Mouse (Mus musculus): ENCODE data around the gene Mpdz. TPM values are rescaled to one million over a fixed set of nuclear protein-coding genes. Genes with fewer than 3 reads are reported as not detected.
A peak's percentile ranks its signal among the peaks of the same experiment; 100 is the strongest.

Gene Mpdz
- 10 to 100 TPM; 54.5 to 66.2 TPM for total RNA-seq (2021)
- long read RNA-seq, experiment 1, full-length matches to known transcripts, result 6 of 22 reads
- long read RNA-seq, experiment 1, partial matches to known transcripts, result 3 of 22 reads
- long read RNA-seq, experiment 1, other reads (novel, unspliced or antisense), result 13 of 22 reads
- long read RNA-seq, experiment 2, full-length matches to known transcripts, result 2 of 30 reads
- long read RNA-seq, experiment 2, partial matches to known transcripts, result 11 of 30 reads
- long read RNA-seq, experiment 2, other reads (novel, unspliced or antisense), result 17 of 30 reads

DNA sequence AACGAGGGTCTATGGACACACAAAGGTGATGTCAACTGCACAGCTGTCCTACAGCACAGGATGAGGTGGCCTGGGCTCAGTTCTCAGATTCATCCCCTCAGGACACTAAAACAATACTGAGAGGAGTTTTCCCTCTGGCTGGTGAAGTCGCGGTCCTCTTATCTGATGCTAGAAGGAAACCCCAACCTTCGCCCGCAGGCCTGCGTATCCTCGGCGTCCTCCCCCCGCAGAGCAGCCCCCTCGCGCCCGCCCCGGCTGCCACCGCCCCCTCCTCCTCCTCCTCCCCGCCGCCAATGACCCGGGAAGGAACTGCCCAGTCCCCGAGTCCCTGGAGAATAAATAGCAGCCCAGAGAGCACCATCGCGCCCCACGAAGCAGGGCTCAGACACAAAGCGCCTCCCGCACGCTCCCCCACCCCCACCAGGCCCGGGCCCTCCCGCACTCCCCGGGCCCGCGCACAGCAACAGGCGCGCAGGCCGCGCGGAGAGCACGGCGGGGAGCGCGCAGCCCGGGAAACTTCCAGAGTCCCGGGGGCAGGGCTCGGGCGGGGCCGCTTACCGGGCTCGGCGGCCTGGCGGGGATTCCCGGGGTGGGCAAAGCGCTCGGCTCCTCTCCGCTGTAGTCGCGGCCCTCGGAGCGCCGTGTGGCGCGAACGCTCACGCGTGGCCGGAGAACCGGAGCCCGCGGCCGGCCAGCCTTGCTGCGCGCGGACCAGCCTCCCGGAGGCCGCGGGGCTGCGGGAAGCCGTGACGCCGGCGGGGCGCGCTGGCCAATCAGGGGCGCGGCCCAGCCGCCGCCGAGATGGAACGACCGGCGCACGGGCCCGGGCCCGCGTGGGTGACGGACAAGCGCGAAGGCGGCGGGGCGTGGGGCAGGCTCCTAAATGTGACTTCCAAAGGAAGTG lies at the start of gene Mpdz:
Gene Mpdz, minus strand, starts transcription at position 738 of the 904 bp plus-strand sequence.
- peak; percentile 82 for DNase-seq

DNA sequence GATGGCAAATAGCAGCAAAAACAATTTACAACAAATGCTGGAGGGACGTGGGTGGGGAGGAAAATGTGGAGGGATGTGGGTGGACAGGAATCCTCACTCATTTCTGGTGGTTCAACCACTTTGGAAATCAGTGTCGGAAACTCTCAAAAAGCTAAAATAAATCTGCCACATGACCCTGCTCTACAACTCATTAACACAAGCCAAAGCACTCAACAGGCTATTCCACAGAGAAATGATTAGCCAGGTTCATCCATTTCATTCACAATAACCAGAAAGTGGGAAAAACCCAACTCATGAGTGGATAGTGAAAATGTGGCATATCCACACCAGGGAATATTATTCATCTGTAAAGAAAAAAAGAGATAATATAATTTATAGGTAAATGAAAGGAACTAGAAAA lies 47.9 kb upstream of the Mpdz start:
- no peak for DNase-seq

DNA sequence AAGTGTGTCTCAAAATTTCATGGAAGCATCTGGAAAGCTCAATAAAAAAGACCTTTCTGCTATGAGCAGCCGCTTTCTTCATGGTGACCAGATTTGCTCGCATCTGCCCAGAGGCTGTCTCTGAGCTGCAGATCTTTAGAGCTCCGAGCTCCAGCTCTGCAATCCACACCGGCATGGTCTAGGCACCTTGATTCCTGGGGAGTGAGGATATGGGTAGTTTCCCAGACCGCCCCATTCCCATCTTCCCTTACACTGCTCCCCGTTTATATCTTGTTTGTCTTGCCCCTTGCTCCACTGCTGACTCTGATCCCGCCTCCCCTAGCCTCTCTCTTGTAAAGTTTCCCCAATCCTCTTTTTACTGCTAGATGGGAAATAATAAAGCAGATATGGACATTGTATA lies 42.0 kb upstream of the Mpdz start:
- peak; percentile 5 for DNase-seq

DNA sequence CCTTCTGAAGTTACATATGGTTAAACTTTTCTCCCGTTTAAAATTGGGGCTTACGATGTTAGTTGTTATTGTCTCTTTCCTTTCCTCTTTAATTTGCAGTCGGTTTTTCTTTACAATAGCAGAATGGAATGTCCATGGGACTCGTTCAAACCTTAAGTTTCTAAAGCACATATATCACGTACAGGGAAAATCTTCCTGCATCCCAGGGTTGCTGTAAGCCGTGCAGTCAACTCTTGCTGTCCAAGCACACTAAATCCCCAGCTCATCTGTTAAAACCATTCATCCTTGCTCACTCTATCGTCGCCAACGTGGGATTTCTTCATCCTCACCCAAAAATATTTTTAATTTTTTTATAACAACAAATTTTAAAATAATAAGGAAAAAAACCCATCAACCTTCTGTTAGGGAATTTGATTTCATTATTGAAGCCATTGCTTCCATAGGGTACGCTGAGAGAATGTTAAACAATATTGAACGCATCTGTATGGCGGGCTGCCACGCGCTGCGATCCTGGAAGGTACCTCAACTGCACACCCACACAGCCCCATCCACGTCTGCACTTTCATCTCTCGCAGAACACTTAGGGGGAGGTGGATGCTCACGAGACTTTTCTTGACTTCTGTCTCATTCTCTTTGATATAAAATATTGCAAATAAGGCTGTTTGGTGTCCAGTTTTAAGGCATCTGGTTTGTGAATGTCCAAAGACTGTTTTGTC lies 41.4 kb upstream of the Mpdz start:
- peak; percentile 38 for DNase-seq

DNA sequence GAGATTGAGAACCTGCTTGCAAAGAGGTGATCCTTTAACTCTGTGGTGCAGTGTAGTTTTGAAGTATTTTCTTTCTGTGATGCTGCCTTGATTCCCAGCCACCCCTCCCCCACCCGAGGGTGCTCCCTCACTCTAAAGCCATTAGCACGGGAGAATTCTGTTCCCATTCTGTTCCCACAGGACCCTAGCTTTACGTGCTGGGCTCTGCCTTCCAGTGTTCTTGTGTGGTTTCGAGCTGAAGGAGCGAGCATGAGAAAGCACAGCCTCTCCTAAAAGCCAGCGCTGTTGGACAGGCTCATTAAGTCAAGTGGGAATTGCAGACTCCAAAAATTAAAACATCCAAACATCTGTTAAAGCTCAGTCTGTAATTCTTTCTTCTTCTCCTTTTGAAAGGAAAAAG lies 40.5 kb upstream of the Mpdz start:
- peak; percentile 15 for DNase-seq

DNA sequence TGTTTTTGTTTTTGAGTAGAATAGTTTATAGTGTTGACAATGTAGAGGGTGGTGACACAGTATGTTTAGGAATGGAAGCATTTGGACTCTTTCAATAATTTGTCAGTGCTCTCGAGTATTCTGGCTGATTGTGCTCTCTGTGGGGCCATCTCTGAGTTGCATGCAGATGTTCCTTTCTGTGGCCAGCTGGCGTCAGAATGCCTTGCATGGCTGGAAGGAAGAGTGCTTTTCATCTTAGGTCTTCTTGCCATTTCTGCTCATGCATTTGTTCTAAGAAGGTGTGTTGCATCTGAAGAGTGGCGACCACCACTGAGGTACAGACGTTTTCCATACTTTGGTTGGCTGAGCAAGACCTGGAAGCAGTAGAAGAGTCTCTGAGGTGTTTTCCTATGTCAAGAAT lies 24.2 kb upstream of the Mpdz start:
- no peak for DNase-seq

DNA sequence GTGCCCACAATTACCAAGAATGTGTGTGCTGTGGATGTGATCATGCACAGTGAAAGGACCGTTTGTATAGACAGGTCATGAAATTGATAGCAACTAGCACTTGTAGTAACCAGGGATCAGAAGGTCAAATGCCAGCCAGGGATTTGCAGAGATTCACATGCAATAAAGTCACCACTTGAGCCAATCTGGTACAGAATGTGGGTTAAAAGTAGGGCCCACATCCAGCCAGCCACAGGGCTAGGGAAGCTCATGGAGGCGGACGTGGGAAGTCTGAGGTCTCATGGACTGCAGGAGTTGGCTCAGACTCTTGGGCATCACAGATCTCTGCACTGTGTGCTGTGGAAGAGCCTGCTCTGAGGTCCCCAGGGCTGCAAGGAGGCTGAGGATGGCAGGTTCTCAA lies 22.6 kb upstream of the Mpdz start:
- DNase-seq, result no peak

DNA sequence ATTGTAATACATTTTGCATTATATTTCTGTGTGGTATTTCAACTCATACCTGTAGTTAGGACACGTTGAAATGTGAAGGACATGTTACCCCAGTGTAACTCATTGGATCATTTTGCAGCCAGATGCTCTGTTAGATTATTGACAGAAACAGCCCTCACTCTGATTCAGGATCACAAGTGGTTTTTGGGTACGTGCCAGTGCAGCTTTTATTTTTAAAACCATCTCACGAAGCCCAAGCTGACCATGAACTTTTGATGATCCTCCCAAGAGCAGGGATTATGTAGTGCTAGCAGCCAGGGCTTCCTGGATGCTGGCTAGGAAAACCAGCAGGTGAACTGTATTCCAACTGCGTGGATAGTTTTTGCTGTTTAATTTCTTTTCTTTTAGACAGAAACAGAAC lies 19.6 kb upstream of the Mpdz start:
- peak; percentile 24 for DNase-seq

DNA sequence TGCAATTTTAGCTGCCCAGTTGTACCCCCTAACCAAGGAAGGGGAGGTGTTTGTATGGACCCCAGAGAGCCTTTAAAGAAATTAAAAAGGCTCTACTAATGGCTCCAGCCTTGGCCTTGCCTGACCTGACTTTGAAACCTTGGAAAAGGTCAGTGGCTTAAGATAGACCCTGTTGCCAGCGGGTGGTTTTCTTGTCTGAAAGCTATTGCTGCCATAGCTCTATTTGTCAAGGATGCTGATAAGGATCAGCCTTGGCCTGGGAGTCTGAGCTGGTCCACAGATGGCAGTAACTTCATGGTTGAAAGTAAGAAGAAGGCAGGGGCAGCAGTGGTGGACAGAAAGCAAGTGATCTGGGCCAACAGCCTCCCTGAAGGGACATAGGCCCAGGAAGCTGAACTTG lies 16.3 kb upstream of the Mpdz start:
- no peak for DNase-seq

DNA sequence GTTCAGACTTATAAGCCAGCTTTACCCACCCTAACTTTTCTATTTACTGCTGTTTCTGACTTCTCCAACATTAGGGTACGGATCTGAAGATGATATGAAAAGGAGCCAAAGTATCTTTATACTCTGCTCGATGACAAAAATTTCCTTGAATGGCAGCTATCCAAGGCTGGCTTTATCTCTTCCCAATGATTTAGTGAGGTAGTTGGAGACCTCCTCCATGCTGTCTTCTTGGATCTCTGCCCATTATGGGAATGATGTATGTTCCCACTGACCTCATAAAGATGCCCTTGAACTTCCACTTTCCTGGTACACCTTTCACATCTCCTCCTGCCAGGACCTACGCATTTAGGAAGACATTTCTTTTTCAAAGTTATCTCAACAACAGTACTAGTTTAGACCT lies 11.2 kb upstream of the Mpdz start:
- DNase-seq, result no peak

DNA sequence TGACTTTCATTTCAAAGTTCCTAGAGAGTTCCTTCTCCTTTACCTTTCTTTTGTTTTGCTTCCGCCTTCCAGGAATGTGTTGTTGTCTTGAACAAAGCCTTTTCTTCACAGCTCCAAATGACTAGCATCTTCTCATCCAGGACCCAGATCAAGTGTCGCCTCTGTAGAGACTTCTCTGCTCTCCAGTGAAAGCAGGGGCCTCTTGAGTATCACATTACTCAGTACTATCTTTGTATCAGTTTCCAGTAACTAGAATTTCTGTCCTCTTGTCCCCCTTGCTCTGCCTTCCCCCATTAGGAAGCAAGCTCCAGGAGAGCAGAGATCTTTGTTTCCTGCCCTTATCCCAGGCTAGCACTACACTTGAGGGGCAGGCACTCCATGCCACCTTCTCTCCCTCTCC lies 9.6 kb upstream of the Mpdz start:
- no peak for DNase-seq

DNA sequence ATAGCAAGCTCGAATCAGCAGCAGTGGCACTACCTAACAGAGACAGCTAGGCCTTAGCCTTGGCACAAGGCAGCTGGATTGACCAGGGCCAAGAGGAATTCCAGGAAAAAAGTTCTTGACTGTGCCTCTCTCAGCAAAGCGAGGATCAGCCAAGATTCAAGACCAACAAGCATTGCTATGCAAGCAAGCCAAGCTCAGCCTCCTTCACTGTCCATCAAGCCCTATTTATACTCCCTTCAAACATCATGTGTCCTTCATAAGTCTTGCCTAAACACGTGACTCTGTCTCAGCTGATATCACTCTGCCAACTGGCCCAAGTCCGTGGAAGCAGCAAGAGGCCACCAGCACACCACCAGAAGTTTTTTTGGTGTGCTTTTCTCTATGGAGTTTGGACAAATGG lies 6.8 kb upstream of the Mpdz start:
- DNase-seq, result no peak

DNA sequence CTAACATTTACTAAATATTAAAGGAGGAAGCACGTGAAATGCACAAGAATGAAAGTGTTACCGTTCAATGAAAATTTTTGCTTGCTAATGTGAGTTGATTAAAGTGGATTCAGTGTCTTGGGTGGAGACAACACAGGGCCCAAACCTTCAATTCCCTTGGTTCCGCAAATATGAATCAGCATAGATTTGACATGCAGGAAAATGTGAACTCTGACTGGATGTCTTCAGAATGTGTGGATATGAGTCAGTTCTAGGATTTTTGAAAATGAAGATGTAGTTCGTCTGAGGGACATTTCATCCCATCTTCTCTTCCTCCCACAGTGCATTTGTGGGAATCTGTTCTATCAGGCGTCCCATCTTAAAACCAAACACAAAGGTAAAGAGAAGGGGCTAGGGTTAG lies 951 bp upstream of the Mpdz start:
- DNase-seq, result no peak

DNA sequence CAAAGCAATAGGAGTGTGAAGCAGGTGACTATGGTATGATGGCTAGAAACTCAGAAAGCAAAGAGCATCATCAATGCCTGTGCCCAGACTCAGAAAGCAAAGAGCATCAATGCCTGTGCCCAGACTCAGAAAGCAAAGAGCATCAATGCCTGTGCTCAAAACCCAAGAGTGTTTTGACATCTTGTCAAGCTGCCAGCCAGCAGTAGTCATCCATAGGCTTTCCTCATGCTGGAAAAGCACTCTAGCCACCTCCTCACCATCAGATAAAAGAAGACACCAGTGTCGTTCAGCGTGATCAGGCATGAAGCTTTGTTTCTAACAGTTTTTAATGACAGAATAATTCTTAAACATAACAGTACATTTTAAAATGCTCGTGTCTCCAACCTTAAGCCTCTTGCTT lies 8.7 kb downstream of the Mpdz start:
- DNase-seq, result no peak

DNA sequence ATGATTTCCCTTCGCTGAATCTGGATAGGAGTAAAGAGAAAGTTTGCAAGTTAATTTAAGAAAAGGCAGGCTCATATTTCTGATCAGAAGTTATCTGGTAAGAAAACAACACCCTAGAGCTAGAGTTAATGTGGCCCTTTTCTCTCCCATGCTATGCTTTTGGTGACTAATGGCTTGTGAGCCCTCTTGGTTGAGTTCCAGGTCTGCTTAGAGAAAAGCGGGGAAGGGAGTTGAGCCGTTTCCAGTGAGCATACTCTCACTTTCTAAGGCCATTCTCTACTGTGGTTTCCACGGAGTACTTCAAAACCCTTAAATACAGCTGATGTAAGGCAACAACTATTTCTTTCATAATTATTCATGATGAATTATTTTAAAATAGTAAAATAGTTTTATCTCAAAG lies 11.8 kb downstream of the Mpdz start:
- no peak for DNase-seq

DNA sequence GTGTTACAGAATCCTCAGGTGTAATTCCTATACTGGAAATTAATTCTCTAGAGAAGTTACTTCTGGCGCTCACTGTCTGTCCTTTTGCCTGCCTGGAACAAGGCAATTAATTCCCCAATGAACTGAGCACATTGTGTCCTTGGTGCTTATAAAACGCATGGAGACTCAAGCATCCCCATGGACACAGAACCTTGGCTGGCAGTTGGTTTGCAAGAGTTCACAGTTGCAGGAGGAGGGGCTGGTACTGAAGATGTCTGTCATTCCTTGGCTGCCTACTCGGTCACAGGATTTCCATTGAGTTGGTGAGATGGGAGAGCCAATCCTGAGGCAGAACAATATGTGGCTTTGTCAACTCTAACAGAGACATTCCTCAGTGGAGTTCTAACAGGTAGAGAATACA lies 12.5 kb downstream of the Mpdz start:
- DNase-seq, result no peak

DNA sequence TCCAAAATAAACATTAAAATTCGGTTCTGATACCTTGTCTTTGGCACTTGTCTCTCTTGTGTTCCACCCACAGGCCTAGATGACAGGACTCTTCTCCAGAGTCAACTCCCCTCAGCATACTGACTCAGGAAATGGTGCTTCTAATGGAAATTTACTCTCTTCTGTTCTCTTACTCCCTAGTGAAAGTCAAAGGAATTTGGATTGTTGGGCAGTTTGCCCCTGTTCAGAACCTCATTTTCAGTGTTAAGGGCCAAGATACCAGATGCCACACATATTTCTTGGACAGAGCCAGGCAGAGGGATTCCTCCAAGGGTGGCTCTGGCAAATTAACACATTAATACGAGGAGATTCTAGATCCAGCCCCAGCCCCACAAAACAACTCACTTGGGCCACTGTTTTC lies 12.9 kb downstream of the Mpdz start:
- no peak for DNase-seq

DNA sequence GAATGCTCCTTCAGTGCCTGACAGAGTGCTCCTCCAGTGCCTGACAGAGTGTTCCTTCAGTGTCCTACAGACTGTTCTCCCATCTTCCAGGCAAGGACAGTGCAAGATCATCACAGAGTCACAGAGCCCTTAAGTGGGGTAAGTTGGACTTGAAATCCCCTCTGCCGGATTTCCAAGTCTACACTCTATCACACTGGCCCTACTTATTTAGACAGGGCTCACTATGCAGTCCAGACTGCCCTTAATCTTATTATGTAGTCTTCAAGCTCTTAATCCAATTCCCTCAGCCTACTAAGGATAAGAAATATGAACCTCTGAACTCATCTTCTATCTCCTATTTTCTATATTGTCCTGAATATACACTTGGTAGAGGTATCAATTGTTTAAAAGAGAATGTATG lies 19.1 kb downstream of the Mpdz start:
- DNase-seq, result no peak

DNA sequence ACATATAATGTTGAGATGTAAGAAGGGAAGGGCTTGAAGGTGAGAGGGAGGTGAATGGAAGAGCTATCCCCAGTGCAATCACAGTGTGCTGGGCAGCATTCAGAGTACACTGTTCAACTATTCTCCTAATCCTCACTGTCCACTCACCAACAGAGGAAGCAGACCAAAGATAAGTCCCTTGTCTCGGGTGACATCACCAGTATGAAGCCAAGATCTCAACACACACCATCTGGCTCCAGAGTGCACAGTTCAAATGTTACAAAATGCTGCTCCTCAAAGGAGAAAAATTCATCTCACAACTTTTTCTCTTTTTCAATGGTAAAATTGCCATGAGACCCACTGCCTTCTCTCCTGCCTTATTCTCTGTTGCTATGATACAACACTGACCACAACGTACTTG lies 21.0 kb downstream of the Mpdz start:
- DNase-seq, result no peak

DNA sequence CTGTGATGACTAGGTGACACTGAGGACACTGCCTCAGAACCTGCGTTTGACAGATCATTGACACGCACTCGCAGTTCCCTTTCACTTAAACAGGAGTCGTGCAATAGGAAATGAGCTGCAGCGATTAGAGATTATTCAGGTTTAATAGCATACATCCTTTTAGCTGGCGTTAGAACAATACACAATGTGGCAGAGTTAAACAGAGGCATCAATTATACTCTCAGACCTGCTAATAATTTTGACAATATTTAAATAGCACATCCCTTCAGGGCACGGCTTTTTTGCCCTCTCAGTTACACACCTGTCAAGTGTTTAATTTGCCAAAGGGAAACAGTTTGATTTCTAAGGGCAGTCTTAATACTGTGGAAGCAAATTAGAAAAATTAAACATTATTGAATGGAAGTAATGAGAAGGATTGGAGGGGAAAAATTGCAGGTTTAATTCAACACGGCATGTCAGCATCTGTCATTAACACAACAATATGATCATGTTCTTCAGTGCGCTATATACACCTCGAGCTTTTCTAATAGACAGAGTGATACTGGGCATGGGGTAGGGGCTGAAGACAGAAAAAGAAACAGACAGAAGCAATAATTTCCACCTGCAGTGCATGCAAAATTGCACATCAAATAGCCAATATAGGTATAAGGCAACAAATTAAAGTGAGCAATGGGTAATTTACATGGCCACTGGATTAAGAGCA lies 27.1 kb downstream of the Mpdz start:
- no peak for DNase-seq

DNA sequence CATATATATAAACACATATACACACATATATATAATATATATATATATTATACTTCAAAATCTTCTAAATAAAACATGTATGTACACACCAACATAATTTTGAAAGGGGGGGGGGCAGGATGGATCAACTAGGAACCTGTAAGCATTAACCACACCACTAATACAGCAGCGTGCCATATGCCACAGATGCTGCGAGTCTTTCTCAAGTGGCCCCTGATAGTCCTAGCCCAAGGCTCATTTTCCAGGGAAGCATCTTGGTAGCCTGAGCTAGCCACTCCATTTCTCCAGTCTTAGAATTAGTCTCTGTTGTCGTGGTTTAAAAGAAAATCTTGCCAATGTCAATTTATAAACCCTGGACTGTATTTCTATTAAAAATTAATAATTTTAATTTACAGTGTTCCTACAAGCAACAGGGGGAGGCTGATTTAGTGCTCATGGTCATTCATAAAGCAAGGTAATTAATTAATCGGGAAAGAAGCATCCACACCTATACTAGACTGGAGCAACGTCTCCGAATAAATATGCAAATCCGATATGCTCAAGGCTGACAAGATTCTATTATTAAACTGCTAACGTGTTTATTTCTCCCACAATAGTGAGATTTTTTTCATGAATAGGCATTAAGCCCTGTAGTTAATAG lies 27.8 kb downstream of the Mpdz start:
- DNase-seq, result no peak

DNA sequence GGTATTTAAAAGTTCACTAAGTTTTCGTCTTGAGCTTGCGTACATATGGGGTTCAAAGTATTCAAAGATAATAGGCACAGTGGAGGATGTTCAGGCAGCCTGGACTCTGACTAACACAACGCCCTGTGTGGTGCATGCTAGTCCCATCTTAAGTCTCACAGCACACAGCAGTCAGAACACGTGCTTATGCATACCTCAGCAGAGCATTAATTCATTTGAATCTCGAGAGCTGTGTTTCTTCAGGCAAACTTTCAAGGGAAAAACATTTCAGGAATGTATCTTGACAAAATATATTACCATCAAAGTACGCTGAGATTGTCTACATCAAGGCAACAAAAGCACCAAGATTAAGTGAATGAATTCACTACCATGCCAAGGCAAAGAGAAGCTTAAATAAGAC lies 45.7 kb downstream of the Mpdz start:
- DNase-seq, result no peak
